Mouse (Mus musculus) ovary, postnatal 10 days (tissue): ENCODE measurements around the gene Olfr91.

ENCODE experiments used
- DNase-seq: peaks from one replicate; pipeline ENCODE4 v3.0.0; 2022; ENCODE audit warnings: low spot score

Gene Olfr91

GRCm38 (mm10) chr17:37061435-37061834 lies 36.6 kb downstream of the Olfr91 start:
- DNase-seq: no peak

DNA sequence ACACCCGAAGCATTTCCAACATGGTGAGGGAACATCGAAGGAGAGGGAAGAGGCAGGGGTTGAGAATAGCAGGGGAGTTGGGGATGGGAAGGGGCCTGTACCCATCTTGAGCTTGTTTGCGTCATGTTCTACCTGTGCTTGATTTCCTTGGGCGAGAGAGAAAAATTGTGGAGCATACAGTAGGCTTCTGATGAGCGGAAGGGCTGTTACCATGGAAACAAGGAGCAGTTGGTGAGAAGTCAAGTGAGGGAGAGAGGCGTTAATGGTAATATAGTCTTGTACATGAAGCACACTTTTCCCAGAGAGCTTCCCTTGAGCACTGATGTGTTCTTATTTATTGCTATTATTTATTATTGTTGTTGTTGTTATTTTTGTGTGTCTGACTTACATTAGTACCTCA lies 41.1 kb downstream of the Olfr91 start:
- DNase-seq: no peak

- no peak for DNase-seq
These were observed 46.3 kb downstream of the Olfr91 start for GRCm38 (mm10) chr17:37051745-37052144.

DNA sequence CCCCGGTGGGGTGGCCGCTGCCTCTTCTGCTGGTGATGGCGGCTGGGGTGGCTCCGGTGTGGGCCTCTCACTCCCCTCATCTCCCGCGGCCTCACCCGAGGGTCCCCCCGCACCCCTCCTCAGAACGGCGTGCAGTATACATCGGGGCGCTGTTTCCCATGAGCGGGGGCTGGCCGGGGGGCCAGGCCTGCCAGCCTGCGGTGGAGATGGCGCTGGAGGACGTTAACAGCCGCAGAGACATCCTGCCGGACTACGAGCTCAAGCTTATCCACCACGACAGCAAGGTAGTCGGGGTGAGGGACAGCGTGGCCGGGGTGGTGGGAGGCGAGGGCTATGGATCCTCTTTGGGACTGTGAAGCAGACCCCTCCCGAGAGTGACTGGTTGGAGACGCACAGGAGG lies 47.2 kb downstream of the Olfr91 start:
- no peak for DNase-seq

- DNase-seq: peak; percentile 30
These were observed 47.7 kb downstream of the Olfr91 start for GRCm38 (mm10) chr17:37050399-37050798.

DNA sequence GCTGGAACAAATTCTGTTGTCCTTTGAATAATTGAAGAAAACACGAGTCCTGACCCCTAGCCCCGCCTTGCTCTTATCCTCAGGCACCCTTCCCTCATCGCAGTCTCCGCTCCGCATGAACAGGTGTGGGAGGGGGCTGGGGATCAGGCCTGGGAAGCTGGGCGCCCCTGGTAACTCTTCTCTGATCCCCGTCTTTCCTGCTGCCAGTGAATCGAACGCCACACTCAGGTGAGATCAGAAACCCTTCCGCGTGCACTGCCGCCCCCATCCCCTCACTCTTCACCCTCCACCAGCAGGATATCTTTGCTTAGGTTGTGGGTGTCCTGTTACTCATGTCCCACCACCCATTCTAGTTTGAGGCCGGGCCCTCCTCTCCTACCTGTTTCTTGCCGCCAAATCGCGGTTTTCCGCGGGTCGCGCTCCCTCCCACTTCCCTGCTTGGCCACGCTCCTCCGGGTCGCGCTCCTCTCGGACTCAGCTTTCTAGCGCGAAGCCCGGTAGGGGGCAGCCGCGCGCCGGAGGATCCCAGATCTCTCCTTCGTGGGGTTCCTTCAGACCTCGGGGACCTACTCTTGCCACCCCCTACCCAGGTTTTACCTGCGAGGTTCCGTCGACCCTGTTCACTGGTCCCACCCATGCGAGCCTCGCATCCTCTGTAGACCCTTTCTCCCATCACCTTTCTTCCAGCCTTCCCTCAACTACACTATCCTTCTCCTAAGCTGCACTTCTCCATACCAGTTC lies 48.3 kb downstream of the Olfr91 start:
- DNase-seq: peak; percentile 36

DNA sequence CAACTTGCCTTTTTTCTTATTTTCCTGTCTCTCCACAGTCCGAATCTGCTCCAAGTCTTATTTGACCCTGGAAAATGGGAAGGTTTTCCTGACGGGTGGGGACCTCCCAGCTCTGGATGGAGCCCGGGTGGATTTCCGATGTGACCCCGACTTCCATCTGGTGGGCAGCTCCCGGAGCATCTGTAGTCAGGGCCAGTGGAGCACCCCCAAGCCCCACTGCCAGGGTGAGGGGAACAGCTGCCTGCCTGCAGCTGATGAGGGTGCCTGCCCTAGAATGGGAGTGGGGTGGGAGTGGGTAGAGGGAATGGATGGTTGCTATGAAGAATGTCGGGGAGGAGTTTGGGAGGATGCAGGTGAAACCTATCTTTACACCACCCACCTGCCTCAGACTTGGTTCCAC lies 49.7 kb downstream of the Olfr91 start:
- DNase-seq: no peak

GRCm38 (mm10) chr17:37047981-37048380 lies 50.1 kb downstream of the Olfr91 start:
- no peak for DNase-seq

DNA sequence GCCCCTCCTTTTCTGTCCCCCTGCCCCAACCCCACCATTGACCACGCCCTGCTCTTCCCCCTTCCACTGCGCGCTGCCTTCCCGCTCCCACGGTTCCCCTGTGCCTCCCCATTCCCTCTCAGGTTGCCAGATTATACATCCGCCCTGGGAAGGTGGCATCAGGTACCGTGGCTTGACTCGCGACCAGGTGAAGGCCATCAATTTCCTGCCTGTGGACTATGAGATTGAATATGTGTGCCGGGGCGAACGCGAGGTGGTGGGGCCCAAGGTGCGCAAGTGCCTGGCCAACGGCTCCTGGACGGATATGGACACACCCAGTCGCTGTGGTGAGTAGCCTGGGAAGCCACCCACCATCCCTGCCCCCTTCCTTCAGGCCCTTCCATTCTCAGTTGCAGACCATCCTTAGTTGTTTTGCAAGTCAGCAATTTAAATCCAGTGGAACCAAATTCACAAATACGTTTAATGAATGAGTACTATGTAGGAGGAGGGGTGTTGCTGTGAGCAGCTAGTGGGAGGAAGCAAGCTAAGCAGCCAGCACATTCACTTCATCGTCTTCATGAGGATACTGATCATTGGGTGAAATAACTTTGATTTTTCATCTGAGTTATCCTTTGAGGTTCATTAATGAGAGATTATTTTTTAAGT lies 50.6 kb downstream of the Olfr91 start:
- DNase-seq: no peak

- no peak for DNase-seq
These were observed 51.6 kb downstream of the Olfr91 start for GRCm38 (mm10) chr17:37046312-37047112.

DNA sequence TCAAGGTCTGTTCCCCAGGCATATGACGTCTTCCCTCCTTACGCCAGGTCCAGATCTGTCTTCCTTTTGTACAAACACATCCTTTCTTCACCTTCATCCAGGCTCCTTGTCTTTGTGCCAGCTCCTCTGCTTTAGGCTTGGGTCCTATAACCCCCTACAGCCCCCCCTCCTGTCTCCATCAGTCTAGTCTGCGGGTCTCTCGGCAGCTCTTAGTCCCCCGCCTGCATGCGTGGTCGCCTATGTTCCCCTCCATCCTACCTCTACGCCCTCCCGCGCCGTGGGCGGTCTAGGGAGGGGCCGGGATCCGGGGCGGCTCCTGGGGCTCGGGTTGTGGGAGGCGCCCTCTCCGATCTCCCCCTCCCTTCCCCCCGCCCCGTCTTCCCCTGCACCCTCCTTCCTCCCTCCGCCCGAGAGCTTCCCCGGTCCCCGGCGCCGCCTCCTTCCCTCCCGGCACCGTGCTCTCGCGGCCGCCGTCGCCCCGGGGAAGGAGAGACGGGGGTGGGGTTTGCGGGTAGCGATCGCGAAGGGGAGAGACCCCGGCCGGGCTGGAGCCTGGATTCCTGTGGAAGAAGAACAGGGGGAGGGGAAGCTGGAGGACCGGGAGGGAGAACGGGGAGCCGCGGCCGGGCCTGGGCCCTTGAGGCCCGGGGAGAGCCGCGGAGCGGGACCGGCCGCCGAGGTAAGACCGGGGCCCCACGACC lies 52.3 kb downstream of the Olfr91 start, which contains the start of gene Gabbr1:
Gene Gabbr1, plus strand, starts transcription at position 356 of the 701 bp plus-strand sequence.
- DNase-seq: peak; percentile 68

DNA sequence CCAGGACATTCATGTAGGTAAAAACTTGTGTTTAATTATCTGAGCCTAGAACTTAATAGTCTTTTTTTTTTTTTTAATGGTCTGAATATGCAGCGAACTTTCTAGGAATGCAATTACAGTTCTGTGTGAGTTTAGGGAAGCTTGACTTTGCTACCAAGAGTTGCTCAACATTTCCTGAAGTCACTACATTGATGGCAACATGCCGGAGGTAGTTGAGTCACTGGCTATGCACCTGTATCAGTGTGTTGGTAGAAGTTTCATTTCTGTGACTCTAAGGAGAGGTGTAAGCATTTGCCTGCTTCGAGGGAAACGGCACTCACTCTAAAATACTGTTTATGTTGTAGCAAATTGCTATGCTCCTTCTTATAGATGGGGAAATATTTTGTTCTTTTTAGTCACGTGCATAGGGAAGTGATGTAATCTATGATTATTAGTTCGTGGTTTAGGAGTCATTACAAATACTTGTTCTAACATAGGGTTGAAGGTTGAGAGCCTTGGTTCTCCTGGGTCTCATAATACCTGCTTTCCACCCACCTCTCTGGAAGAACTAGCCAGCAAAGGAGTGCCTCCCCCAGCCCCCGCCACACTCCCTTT lies 53.3 kb downstream of the Olfr91 start:
- no peak for DNase-seq
